Mouse (Mus musculus): ENCODE measurements around the gene Ap3s2. TPM values are rescaled to one million over a fixed set of nuclear protein-coding genes. Genes with fewer than 3 reads are reported as not detected.

Ap3s2 gene
- polyA plus RNA-seq, 2 experiments: 23.1 to 27.3 TPM

DNA sequence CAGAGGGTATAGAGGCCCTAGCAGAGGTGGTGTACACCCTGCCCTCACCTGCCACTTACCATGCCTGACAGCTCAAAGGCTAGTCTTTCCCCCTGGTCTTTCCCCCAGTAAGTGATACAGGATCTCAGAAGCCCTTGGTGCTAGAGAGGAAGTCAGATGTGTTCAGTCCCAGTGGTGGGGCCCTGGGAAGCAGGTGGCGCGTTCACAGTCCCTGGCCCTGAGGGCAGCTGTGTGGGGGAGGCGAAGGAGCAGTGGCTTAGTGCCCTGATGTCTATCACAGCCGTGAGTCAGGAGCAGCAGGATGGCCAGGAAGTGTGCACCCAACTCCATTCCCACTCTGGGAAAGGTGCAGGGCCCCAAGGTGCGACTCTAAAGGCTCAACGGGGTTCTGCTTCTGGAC lies 40.4 kb downstream of the Ap3s2 start:
- H3K9ac ChIP-seq (ENCODE audit: low read depth, low read length, severe bottlenecking): no peak overlapping the region
- H3K4me2 ChIP-seq (replicated peaks; ENCODE audit: low read depth, low read length, severe bottlenecking): no peak overlapping the region
- no peak for ATAC-seq (ENCODE audit: low FRiP score, low read depth)

DNA sequence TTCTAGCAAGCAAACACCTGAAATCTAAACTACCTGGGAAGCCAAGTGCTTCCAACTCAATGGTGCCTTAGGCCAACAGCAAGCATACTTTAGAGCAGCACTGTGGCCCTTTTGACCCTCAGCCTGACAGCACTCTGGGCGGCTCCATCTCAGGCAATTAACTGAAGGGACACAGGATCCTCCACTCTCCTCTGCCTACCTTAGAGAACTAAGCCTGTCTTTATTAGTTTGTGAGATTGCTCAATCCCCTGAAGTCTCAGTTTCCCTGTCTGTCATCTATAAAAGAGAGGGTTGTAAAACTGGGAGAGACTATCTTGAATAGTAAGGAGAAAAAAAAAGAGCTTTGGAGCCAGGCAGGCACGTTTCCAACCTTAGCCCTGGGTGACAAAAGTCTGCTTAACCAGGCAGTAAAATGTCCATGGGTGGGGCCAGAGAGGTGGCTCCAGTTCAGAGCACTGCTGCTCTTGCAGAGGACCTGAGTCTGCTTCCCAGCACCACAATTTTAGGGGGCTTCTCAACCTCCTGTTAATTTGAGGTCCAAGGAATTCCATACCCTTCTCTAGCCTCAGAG lies 41.9 kb downstream of the Ap3s2 start:
- DNase-seq (ENCODE audit: low spot score): no peak
- H3K4me2 ChIP-seq (replicated peaks; ENCODE audit: low read depth, low read length, severe bottlenecking): no peak overlapping the region
- WGBS: 46% methylated on average over 2 of the region's 2 CpGs
- H3K4me3 ChIP-seq (replicated peaks; ENCODE audit: low read length): no peak overlapping the region
- H3K4me1 ChIP-seq (ENCODE audit: control insufficient read depth, insufficient read depth, low read length): no peaks in the 10 kb centered on the region
- no peak for ATAC-seq (ENCODE audit: low FRiP score, low read depth)
- no peak for TF ChIP-seq POLR2A (IDR thresholded peaks at IDR 0.05; ENCODE audit: borderline replicate concordance, extremely low read depth, insufficient read depth, insufficient read length)
- H3K27ac ChIP-seq (replicated peaks; ENCODE audit: low read depth, low read length): no peak overlapping the region
- H3K9ac ChIP-seq (ENCODE audit: low read depth, low read length, severe bottlenecking): no peak overlapping the region
- peaks cover 24% of the 10 kb centered on the region for H3K36me3 ChIP-seq (ENCODE audit: control insufficient read depth, insufficient read depth, low read length)
- no peaks in the 10 kb centered on the region for H3K27me3 ChIP-seq (ENCODE audit: control insufficient read depth, insufficient read depth, low read length)
- no peaks in the 10 kb centered on the region for H3K9me3 ChIP-seq (ENCODE audit: control insufficient read depth, low read length)

More for the DNA sequence above, 40.4 kb downstream of the Ap3s2 start:
- Histone ChIP-seq H3K9me3 (ENCODE audit: control insufficient read depth, low read length) (no peaks in the 10 kb centered on the region), H3K4me1 (ENCODE audit: control insufficient read depth, insufficient read depth, low read length) (no peaks in the 10 kb centered on the region), H3K36me3 (ENCODE audit: control insufficient read depth, insufficient read depth, low read length) (peaks cover 28% of the 10 kb centered on the region), H3K4me3 (replicated peaks; ENCODE audit: low read length) (no peak overlapping the region), H3K27ac (replicated peaks; ENCODE audit: low read depth, low read length) (no peak overlapping the region), H3K27me3 (ENCODE audit: control insufficient read depth, insufficient read depth, low read length) (no peaks in the 10 kb centered on the region)
- DNase-seq (ENCODE audit: low spot score): no peak
- WGBS: 74% methylated on average over 6 of the region's 6 CpGs
- TF ChIP-seq POLR2A (IDR thresholded peaks at IDR 0.05; ENCODE audit: borderline replicate concordance, extremely low read depth, insufficient read depth, insufficient read length): no peak

DNA sequence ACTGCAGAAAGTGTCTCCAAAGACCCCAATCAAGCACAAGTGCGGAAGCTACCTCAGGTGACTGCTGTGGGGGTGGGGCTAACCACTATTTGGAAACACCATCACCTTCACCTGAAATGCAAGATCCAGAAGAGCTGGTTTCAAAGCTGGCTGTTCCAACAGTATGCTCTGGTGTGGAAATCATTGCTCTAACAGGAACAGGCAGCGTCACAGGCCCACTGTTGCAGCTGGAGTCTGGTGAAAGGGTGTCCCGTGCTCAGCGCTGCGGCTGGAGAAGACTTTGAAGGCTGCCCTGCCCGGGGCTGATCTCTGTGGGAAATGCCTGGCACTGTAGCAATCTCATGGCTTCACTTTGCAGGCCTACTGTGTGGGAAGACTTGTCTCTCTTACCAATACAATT lies 47.0 kb downstream of the Ap3s2 start:
- no peak for TF ChIP-seq POLR2A (IDR thresholded peaks at IDR 0.05; ENCODE audit: borderline replicate concordance, extremely low read depth, insufficient read depth, insufficient read length)
- Histone ChIP-seq H3K4me1 (ENCODE audit: control insufficient read depth, insufficient read depth, low read length) (peaks cover 10% of the 10 kb centered on the region), H3K4me3 (replicated peaks; ENCODE audit: low read length) (no peak overlapping the region), H3K36me3 (ENCODE audit: control insufficient read depth, insufficient read depth, low read length) (no peaks in the 10 kb centered on the region), H3K27me3 (ENCODE audit: control insufficient read depth, insufficient read depth, low read length) (no peaks in the 10 kb centered on the region), H3K27ac (replicated peaks; ENCODE audit: low read depth, low read length) (no peak overlapping the region), H3K9me3 (ENCODE audit: control insufficient read depth, low read length) (no peaks in the 10 kb centered on the region), H3K4me2 (replicated peaks; ENCODE audit: low read depth, low read length, severe bottlenecking) (no peak overlapping the region), H3K9ac (ENCODE audit: low read depth, low read length, severe bottlenecking) (no peak overlapping the region)
- ATAC-seq (ENCODE audit: low FRiP score, low read depth): no peak
- no peak for DNase-seq (ENCODE audit: low spot score)
- 70% methylated on average over 6 of the region's 6 CpGs for WGBS

DNA sequence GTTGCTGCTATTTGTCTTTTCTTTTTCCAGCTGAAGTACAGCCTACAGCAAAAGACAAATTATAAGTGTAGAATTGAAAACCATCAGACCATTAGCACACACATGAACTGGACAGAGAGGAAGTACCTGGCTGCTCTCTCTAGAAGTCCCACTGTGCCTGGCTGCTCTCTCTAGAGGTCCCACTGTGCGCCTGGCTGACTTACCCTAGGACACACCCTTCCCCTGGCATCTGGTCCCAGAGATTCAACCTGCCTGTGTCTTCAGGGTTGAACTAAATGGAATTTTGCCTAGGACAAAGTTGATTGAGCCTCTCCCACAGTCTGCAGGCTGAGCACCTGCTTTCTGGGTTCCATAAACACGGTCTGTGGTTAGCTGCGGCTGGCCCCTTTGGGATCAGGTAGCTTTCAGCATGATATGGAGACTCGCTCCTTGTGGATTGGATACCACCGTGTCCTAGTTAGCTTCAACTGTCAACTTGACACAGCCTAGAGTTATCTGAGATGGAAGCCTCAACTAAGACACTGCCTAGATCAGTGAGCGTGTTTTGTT lies 48.6 kb downstream of the Ap3s2 start:
- Histone ChIP-seq H3K4me1 (ENCODE audit: control insufficient read depth, insufficient read depth, low read length) (peaks cover 19% of the 10 kb centered on the region), H3K27me3 (ENCODE audit: control insufficient read depth, insufficient read depth, low read length) (no peaks in the 10 kb centered on the region), H3K36me3 (ENCODE audit: control insufficient read depth, insufficient read depth, low read length) (no peaks in the 10 kb centered on the region), H3K27ac (replicated peaks; ENCODE audit: low read depth, low read length) (no peak overlapping the region), H3K9ac (ENCODE audit: low read depth, low read length, severe bottlenecking) (no peak overlapping the region), H3K4me3 (replicated peaks; ENCODE audit: low read length) (no peak overlapping the region), H3K9me3 (ENCODE audit: control insufficient read depth, low read length) (no peaks in the 10 kb centered on the region), H3K4me2 (replicated peaks; ENCODE audit: low read depth, low read length, severe bottlenecking) (no peak overlapping the region)
- no peak for TF ChIP-seq POLR2A (IDR thresholded peaks at IDR 0.05; ENCODE audit: borderline replicate concordance, extremely low read depth, insufficient read depth, insufficient read length)
- DNase-seq (ENCODE audit: low spot score) (no peak), ATAC-seq (ENCODE audit: low FRiP score, low read depth) (no peak)
- 83% methylated on average over 6 of the region's 6 CpGs for WGBS

DNA sequence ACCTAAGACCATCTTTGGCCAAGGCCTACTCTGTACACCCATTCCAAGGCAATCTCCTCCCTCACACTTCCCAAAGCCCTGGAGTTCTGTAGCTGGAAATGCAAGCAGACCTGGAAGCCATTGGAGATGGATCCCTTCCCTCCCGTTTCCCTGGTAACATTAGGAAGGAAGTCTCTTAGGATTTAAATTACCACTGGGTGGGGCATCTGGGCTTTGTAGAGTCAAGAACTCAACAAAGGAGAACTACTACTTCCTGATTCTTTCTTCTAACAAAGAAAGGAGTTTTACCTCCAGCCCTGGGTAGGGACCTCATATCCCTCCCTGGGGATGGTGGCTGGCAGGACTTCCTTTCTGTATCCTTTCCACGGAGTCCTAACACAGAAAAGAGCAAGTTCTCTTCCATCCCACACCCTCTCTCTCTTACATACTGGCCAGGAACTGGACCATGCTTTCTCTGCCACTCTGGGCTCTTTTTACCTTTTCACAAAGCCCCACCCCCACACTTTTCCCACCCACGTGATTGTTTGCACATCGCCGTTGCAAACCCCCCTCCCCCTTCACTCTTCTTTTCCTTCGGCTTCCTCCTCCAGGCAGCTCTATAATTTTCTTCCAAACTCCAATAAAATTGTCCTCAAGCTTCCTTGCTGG lies 51.3 kb downstream of the Ap3s2 start:
- no peak for TF ChIP-seq POLR2A (IDR thresholded peaks at IDR 0.05; ENCODE audit: borderline replicate concordance, extremely low read depth, insufficient read depth, insufficient read length)
- Histone ChIP-seq H3K4me3 (replicated peaks; ENCODE audit: low read length) (no peak overlapping the region), H3K27ac (replicated peaks; ENCODE audit: low read depth, low read length) (peak overlapping the region; percentile 21; the same call in 1 of the 2 replicates), H3K9ac (ENCODE audit: low read depth, low read length, severe bottlenecking) (no peak overlapping the region), H3K9me3 (ENCODE audit: control insufficient read depth, low read length) (no peaks in the 10 kb centered on the region), H3K36me3 (ENCODE audit: control insufficient read depth, insufficient read depth, low read length) (no peaks in the 10 kb centered on the region), H3K27me3 (ENCODE audit: control insufficient read depth, insufficient read depth, low read length) (no peaks in the 10 kb centered on the region), H3K4me1 (ENCODE audit: control insufficient read depth, insufficient read depth, low read length) (peaks cover 25% of the 10 kb centered on the region), H3K4me2 (replicated peaks; ENCODE audit: low read depth, low read length, severe bottlenecking) (no peak overlapping the region)
- ATAC-seq (ENCODE audit: low FRiP score, low read depth): no peak
- DNase-seq (ENCODE audit: low spot score): no peak
- 34% methylated on average over 6 of the region's 6 CpGs for WGBS
